Mouse (Mus musculus): ENCODE results near the gene Dpy30. TPM values are rescaled to one million over a fixed set of nuclear protein-coding genes. Genes with fewer than 3 reads are reported as not detected.

Gene Dpy30
- polyA plus RNA-seq, 1 experiment, result 41.8 TPM

- no peak overlapping the region for H3K4me3 ChIP-seq (ENCODE audit: control insufficient read depth, insufficient read depth, low read length)
- no peaks in the 10 kb centered on the region for H3K4me1 ChIP-seq (replicated peaks; ENCODE audit: control insufficient read depth, insufficient read depth, low read length)
- H3K27me3 ChIP-seq (ENCODE audit: control insufficient read depth, insufficient read depth, low read length), result no peaks in the 10 kb centered on the region
- H3K27ac ChIP-seq (ENCODE audit: control insufficient read depth, insufficient read depth, low read length), result no peak overlapping the region
- TF ChIP-seq POLR2A (IDR thresholded peaks at IDR 0.05; ENCODE audit: control insufficient read depth, extremely low read depth, insufficient read depth, low read length, poor library complexity), result no peak
- no peak for TF ChIP-seq CTCF (IDR thresholded peaks at IDR 0.05; ENCODE audit: borderline replicate concordance, control insufficient read depth, extremely low read depth, insufficient read depth, low read length, poor library complexity)
- H3K36me3 ChIP-seq (ENCODE audit: control insufficient read depth, insufficient read depth, low read length), result no peaks in the 10 kb centered on the region
- no peak for DNase-seq
- 97% methylated on average over 3 of the region's 3 CpGs for WGBS
Observed at GRCm38 (mm10) chr17:74271541-74272268, 52.0 kb downstream of the Dpy30 start.

DNA sequence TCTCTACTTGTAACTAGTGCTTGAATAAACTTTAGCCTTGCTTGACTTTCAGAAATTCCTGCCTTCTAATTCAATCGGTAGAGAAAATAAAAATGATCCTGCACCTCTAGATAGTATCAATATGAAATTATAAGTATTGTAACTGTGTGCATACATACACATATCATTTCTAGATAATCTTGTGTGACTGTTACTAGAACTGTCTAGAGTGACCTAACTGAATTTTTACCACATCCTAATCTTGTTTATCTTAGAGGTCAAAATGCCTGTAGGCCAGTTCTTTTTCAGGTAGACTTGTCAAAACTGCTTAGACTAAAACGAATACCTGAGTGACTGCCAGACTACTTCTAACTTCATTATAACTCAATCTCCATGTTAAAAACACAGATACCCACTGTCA lies 53.5 kb downstream of the Dpy30 start:
- 59% methylated on average over 2 of the region's 2 CpGs for WGBS
- DNase-seq, result no peak
- H3K4me1 ChIP-seq (replicated peaks; ENCODE audit: control insufficient read depth, insufficient read depth, low read length), result no peaks in the 10 kb centered on the region; the same call in 1 of the 2 replicates
- H3K36me3 ChIP-seq (ENCODE audit: control insufficient read depth, insufficient read depth, low read length), result no peaks in the 10 kb centered on the region
- no peak overlapping the region for H3K4me3 ChIP-seq (ENCODE audit: control insufficient read depth, insufficient read depth, low read length)
- no peak overlapping the region for H3K27ac ChIP-seq (ENCODE audit: control insufficient read depth, insufficient read depth, low read length)
- TF ChIP-seq POLR2A (IDR thresholded peaks at IDR 0.05; ENCODE audit: control insufficient read depth, extremely low read depth, insufficient read depth, low read length, poor library complexity), result no peak
- no peak for TF ChIP-seq CTCF (IDR thresholded peaks at IDR 0.05; ENCODE audit: borderline replicate concordance, control insufficient read depth, extremely low read depth, insufficient read depth, low read length, poor library complexity)
- no peaks in the 10 kb centered on the region for H3K27me3 ChIP-seq (ENCODE audit: control insufficient read depth, insufficient read depth, low read length)

DNA sequence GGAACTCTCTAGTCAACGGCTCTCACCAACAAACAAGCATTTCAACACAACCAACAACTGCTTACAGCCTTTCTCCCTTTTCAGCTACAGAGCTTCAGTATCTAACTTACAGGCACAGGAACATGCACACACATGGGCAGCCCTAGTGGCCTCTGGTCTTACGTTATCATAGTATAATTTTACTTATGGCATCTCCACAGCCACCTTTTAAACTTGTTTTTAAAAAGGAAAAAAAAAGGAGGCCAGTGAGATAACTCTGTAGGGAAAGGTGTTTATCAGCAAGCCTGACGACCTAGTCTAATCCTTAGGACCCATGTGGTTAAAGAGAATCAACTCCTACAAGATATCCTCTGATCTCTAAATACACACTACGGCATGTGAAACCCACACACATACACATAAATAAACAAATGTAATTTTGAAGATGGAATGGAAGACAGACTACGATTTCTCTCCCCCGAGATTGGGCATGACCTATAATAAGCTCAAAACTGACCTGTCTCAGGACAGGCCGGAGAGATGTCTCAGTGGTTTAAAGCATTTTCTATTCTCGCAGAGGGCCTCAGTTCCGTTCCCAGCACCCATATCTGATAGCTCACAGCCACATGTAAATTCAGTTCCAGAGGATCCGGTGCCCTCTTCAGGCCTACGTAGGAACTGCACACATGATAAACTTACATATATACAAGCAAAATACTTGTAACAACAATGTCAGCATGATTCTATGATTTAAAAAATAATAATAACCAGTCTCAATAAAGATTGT lies 56.1 kb downstream of the Dpy30 start:
- WGBS, result 96% methylated on average over 11 of the region's 11 CpGs
- no peak overlapping the region for H3K27ac ChIP-seq (ENCODE audit: control insufficient read depth, insufficient read depth, low read length)

DNA sequence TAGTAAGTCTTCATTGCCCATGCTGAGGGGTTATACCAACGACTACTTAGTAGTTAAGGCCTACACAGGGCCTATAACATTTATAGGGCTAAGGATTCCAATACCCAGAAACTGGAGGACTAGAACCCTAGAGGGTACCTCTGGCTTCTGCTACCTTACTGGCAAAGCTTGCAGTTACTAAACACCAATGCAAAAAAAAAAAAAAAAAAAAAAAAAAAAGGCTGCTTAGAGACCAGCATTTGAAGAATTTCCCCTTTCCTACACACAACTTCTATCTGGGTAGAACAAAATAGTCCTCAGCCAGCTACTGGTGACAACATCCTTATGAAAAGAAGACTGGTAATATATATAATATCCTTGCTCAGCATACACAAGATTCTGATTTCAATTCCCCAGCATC lies 58.1 kb downstream of the Dpy30 start:
- no peak overlapping the region for H3K4me3 ChIP-seq (ENCODE audit: control insufficient read depth, insufficient read depth, low read length)
- no peak for DNase-seq
- no peak for TF ChIP-seq CTCF (IDR thresholded peaks at IDR 0.05; ENCODE audit: borderline replicate concordance, control insufficient read depth, extremely low read depth, insufficient read depth, low read length, poor library complexity)
- TF ChIP-seq POLR2A (IDR thresholded peaks at IDR 0.05; ENCODE audit: control insufficient read depth, extremely low read depth, insufficient read depth, low read length, poor library complexity), result no peak
- no peaks in the 10 kb centered on the region for H3K36me3 ChIP-seq (ENCODE audit: control insufficient read depth, insufficient read depth, low read length)
- no peaks in the 10 kb centered on the region for H3K27me3 ChIP-seq (ENCODE audit: control insufficient read depth, insufficient read depth, low read length)
- WGBS, result 71% methylated on average over 1 of the region's 1 CpGs
- no peaks in the 10 kb centered on the region; the same call in none of the 2 replicates for H3K4me1 ChIP-seq (replicated peaks; ENCODE audit: control insufficient read depth, insufficient read depth, low read length)
- H3K27ac ChIP-seq (ENCODE audit: control insufficient read depth, insufficient read depth, low read length), result no peak overlapping the region

More for the DNA sequence above, 56.1 kb downstream of the Dpy30 start:
- DNase-seq, result no peak
- TF ChIP-seq CTCF (IDR thresholded peaks at IDR 0.05; ENCODE audit: borderline replicate concordance, control insufficient read depth, extremely low read depth, insufficient read depth, low read length, poor library complexity) (no peak), POLR2A (IDR thresholded peaks at IDR 0.05; ENCODE audit: control insufficient read depth, extremely low read depth, insufficient read depth, low read length, poor library complexity) (no peak)
- H3K27me3 ChIP-seq (ENCODE audit: control insufficient read depth, insufficient read depth, low read length), result no peaks in the 10 kb centered on the region
- no peaks in the 10 kb centered on the region; the same call in 1 of the 2 replicates for H3K4me1 ChIP-seq (replicated peaks; ENCODE audit: control insufficient read depth, insufficient read depth, low read length)
- H3K4me3 ChIP-seq (ENCODE audit: control insufficient read depth, insufficient read depth, low read length), result no peak overlapping the region
- no peaks in the 10 kb centered on the region for H3K36me3 ChIP-seq (ENCODE audit: control insufficient read depth, insufficient read depth, low read length)

- no peak for TF ChIP-seq POLR2A (IDR thresholded peaks at IDR 0.05; ENCODE audit: control insufficient read depth, extremely low read depth, insufficient read depth, low read length, poor library complexity)
- no peak for TF ChIP-seq CTCF (IDR thresholded peaks at IDR 0.05; ENCODE audit: borderline replicate concordance, control insufficient read depth, extremely low read depth, insufficient read depth, low read length, poor library complexity)
- WGBS, result 68% methylated on average over 5 of the region's 5 CpGs
- H3K27ac ChIP-seq (ENCODE audit: control insufficient read depth, insufficient read depth, low read length), result 0 out of 2 replicates have a peak overlapping the region, but pooled peaks have one; percentile 10
- no peaks in the 10 kb centered on the region for H3K27me3 ChIP-seq (ENCODE audit: control insufficient read depth, insufficient read depth, low read length)
- H3K36me3 ChIP-seq (ENCODE audit: control insufficient read depth, insufficient read depth, low read length), result no peaks in the 10 kb centered on the region
- no peak for DNase-seq
- H3K4me1 ChIP-seq (replicated peaks; ENCODE audit: control insufficient read depth, insufficient read depth, low read length), result no peaks in the 10 kb centered on the region; the same call in none of the 2 replicates
- H3K4me3 ChIP-seq (ENCODE audit: control insufficient read depth, insufficient read depth, low read length), result no peak overlapping the region
Observed at GRCm38 (mm10) chr17:74265156-74265505, 58.6 kb downstream of the Dpy30 start.

DNA sequence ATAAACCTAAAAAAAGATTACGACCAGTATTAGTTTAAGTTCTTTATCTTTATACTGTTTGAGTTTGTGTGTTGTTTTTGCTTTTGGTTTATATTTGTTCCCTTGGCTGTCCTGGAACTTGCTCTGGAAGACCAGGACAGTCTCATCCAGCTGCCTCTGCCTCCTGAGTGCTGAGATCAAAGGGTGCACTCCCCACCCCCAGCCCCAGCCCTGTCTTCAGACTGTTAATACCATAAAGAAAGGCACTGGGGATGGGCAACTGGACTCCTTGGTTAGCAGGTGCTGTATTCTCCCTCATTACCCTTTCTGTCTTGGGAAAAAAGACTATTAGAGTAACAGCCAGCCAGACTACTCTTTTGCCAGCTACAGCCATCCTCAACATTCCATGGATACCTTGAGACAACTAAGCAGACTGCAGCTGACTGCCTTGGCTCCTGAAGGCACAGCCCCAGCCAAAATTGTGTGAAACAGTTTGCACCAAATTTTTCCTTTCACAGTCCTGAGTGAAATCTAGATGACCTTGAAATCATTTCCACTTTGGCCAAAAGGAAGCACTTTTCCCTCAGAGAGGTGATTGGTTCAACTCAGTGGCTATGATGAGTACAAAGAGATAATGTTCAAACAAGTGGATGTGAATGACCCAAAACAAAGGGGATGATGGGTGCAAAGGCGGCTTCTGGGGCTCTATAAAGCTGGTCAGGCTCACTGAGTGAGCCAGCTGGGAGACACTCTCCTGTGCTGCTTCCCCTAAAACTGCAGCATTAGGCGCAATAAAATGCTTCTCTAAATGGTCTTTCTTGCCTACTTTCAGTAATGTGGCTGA lies 59.2 kb downstream of the Dpy30 start:
- Histone ChIP-seq H3K4me1 (replicated peaks; ENCODE audit: control insufficient read depth, insufficient read depth, low read length) (no peaks in the 10 kb centered on the region; the same call in none of the 2 replicates), H3K36me3 (ENCODE audit: control insufficient read depth, insufficient read depth, low read length) (no peaks in the 10 kb centered on the region), H3K27ac (ENCODE audit: control insufficient read depth, insufficient read depth, low read length) (no peak overlapping the region), H3K27me3 (ENCODE audit: control insufficient read depth, insufficient read depth, low read length) (no peaks in the 10 kb centered on the region), H3K4me3 (ENCODE audit: control insufficient read depth, insufficient read depth, low read length) (no peak overlapping the region)
- WGBS, result 94% methylated on average over 3 of the region's 3 CpGs
- TF ChIP-seq CTCF (IDR thresholded peaks at IDR 0.05; ENCODE audit: borderline replicate concordance, control insufficient read depth, extremely low read depth, insufficient read depth, low read length, poor library complexity) (no peak), POLR2A (IDR thresholded peaks at IDR 0.05; ENCODE audit: control insufficient read depth, extremely low read depth, insufficient read depth, low read length, poor library complexity) (no peak)
- no peak for DNase-seq

All from thymus, adult 2 months (tissue).